Mouse (Mus musculus) layer of hippocampus, adult 11-12 months (tissue): Measurements from ENCODE around the gene Fam20b.

ENCODE experiments used
- DNase-seq: peaks from one replicate; pipeline ENCODE4 v3.0.0; 2022; ENCODE audit warnings: low spot score

Fam20b gene

GRCm38 (mm10) chr1:156718950-156719805 lies at the start of gene Fam20b:
TSS of gene Fam20b (minus strand) at chr1:156719086.
- DNase-seq, result peak; percentile 97

- no peak for DNase-seq
Observed at GRCm38 (mm10) chr1:156765311-156765710, 46.4 kb upstream of the Fam20b start.

- no peak for DNase-seq
Observed at GRCm38 (mm10) chr1:156764584-156764983, 45.7 kb upstream of the Fam20b start.

- DNase-seq, result no peak
Observed at GRCm38 (mm10) chr1:156763280-156763679, 44.4 kb upstream of the Fam20b start.

GRCm38 (mm10) chr1:156761430-156761801 lies 42.5 kb upstream of the Fam20b start:
- no peak for DNase-seq

- DNase-seq, result no peak
Observed at GRCm38 (mm10) chr1:156760549-156761429, 41.9 kb upstream of the Fam20b start.

- no peak for DNase-seq
Observed at GRCm38 (mm10) chr1:156758326-156758725, 39.4 kb upstream of the Fam20b start.

GRCm38 (mm10) chr1:156754608-156755413 lies 35.9 kb upstream of the Fam20b start:
- DNase-seq, result no peak

GRCm38 (mm10) chr1:156752990-156753389 lies 34.1 kb upstream of the Fam20b start:
- no peak for DNase-seq

- DNase-seq, result peak; percentile 68
Observed at GRCm38 (mm10) chr1:156752020-156752724, 33.3 kb upstream of the Fam20b start.

- no peak for DNase-seq
Observed at GRCm38 (mm10) chr1:156750261-156750660, 31.4 kb upstream of the Fam20b start.

- no peak for DNase-seq
Observed at GRCm38 (mm10) chr1:156749136-156749535, 30.2 kb upstream of the Fam20b start.

- DNase-seq, result no peak
Observed at GRCm38 (mm10) chr1:156748435-156749005, 29.6 kb upstream of the Fam20b start.

GRCm38 (mm10) chr1:156745188-156745810 lies 26.4 kb upstream of the Fam20b start:
- no peak for DNase-seq

- peak; percentile 75 for DNase-seq
Observed at GRCm38 (mm10) chr1:156741482-156742411, 22.9 kb upstream of the Fam20b start.

GRCm38 (mm10) chr1:156735788-156736187 lies 16.9 kb upstream of the Fam20b start:
- DNase-seq, result no peak

GRCm38 (mm10) chr1:156734019-156734418 lies 15.1 kb upstream of the Fam20b start:
- no peak for DNase-seq

- no peak for DNase-seq
Observed at GRCm38 (mm10) chr1:156733559-156733958, 14.7 kb upstream of the Fam20b start.

GRCm38 (mm10) chr1:156732996-156733395 lies 14.1 kb upstream of the Fam20b start:
- no peak for DNase-seq
